Mouse (Mus musculus) gastrocnemius, adult 18-20 months (tissue): ENCODE data around the gene Cby3. TPM values are rescaled to one million over a fixed set of nuclear protein-coding genes. Genes with fewer than 3 reads are reported as not detected.

Experiments
- DNase-seq: peaks from one replicate; pipeline ENCODE4 v3.0.0; 2021; ENCODE audit warnings: low spot score
- microRNA-seq: library from miRNA; unstranded; fragments of <30 nt; microRNA quantifications from one replicate; pipeline ENCODE4 v1.2.0, GENCODE M21; 2021
- total RNA-seq, 2 experiments: library from RNA; stranded (reverse); gene quantifications; 2 replicates each; pipeline ENCODE4 v1.2.3; 2021

Cby3 gene
- total RNA-seq, 2 experiments from 2014 or later: not detected

DNA sequence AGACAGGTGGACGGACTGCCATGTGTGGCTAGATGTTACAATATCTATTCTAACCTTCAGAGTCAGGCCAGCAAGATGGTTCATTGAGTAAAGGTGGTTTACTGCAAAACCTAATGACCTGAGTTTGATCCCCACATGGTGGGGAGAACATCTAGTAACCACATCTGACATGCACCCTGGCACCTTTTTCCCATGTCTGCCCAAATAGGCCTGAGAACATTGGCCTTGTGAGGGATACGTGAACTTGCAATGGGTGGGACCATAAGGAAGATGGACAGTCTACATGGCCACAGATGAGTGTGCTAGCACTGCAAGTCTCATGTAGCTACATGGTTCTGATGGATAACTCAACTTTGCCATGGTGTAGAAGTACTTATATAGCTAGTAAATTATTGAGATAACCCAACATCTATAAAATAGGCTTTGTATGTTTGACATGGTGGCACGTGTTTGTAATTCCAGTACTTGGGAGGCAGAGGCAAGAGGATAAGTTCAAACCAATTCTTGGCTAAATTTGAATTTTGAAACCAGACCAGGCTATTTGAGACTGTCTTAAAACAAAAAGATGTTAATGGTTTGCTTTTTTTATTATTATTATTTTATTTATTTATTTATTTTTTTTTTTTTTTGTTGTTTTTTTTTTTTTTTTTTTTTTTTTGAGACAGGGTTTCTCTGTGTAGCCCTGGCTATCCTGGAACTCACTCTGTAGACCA lies 34.1 kb downstream of the Cby3 start:
- DNase-seq: no peak

DNA sequence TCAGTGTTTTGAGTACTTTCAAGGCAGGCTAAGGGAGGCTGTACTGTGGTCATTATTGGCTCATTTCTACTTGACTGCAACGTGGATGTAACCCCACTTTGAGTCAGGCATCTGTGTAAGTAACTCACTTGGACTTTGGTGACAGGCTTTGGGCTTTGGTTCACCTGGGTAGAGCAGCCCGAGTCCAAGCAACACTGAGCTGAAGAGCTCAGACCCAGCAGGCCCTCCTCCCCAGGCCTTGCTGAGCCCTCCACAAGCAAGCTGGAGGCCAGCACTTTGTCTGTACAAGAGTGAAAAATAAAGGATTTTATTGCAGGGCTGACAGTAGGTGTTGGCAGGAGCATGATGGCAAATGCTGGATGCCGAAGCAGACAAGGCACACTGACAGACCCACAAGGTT lies 34.7 kb downstream of the Cby3 start:
- DNase-seq: no peak

DNA sequence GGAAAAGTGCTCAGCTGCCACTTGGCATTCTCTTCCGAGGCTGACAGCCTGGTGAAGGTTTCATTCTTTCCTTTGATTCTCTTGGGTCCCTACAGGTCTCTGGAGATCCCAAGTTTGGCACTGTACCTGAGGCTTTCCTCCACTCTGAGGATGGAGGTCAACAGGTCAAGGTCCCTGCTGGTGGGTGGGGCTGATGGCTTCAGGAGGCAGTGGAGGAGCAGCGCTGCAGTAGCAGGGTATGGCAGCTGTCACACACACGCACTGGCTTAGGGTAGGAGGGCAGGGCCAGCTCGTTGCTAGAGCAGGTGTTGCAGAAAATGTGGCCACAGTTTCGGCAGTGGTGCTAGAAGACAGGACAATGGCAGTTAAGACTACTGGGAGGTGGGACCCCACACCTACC lies 35.4 kb downstream of the Cby3 start:
- DNase-seq: no peak

DNA sequence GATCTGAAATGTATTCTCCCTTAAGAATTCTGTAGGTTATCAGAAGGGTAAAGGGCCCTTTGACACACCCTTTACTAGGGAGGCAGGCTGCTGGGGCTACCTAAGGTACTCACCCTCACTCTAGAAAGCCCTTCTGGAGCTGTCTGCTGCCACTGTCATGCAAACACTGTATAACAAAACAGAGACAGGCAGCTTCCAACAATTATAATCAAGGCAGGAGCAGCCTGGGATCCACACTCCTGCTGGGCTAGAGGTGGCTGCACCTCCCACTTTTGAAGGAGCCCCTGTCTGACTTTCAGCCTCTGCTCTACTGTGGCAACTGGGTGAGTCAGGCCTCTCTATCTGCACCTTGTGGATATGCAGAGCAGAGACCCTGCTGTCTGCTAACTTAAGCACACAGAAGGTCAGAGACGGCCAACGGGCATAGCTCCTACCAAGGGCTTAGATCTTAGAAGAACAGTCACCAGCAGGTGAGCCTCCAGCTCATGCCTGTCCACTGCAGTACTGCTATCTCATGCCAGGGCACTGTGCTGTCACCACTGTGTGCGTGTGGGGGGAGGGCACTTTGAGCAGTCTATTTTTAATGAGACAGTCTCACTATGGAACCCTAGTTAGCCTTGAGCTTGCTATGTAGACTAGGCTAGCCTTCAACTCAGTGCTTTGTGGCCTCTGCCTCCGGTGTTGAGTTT lies 37.2 kb downstream of the Cby3 start:
- DNase-seq: no peak

DNA sequence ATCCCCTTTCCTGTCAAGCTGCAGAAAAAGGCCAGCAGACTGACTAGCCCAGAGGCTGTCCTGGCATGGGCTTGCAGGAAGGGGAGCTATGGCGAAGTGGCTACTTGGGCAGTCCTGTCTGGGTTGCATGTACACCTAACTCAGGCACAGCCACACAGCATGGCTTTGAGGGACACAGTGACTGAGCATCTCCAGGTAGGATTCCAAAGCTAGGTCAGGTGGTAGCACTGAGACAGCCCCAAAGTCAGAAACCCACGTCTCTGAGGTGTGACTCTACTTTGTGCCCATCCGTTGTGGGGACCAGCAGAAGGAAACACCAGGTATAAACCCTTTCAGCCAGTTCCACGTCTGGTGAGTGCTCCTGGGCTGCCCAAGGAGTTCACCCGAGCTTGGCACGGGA lies 39.0 kb downstream of the Cby3 start:
- no peak for DNase-seq

DNA sequence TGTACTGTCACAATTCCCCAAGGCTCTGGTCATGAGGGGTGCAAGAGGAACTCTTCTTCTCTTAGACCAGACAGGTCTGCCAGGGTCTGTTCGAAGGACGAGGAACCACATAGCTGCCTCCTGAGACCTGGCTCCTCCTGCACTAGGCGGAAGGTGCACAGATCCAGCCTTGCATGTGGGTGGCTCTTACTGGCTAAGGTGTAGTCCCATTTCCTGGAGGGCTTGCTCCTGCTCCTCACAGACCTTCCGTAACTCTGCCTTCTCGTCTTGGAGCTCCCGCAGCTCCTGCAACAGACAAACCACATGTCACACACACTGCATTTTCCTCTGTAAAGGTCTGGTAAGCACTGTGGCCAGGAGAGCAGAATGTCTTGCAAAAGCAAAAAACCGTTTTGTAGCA lies 40.5 kb downstream of the Cby3 start:
- no peak for DNase-seq

DNA sequence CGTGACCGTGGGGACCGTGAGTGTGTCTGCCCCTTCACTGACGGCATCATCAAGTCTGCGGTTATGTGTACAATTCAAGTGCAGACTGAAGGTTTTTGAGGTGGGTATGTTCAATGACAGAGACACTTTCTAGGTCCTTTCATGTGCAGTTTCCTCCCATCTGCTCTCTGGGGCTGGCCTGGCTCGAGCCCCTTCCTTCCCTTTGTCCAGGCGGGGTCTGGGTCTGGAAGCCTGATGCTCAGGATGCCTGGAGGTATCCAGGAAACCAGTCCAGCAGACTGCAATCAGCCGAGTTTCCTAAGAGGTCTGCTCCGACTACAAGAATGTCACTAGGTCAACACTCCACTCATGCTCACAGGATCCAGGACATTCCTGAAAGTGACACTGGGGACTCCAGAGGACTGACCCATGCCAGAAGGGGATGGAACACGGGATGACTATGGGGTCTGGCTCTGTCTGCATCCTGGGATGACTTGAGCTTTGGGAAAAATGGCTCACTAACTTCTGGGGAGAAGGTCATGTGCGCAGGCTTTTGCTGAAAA lies 42.6 kb downstream of the Cby3 start:
- no peak for DNase-seq

DNA sequence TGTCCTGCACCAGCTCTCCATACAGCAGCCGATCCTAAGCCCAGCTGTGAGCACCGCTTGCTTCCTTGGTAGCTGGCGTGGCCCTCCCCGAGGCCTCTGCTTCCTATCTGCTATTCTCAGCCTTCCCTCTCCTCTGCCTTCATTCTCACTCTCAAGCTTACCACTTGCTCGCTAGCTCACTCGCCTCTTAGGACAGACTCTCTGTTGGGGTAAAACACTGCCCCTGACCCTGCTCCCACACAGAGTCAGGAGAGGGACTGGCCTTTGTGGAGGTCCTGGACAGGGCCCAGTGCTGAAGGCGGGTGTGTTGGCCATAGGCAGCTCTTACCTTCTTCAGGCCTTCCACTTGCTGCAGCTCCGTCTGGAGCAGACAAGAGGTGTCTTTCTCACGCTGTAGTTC lies 43.1 kb downstream of the Cby3 start:
- no peak for DNase-seq

DNA sequence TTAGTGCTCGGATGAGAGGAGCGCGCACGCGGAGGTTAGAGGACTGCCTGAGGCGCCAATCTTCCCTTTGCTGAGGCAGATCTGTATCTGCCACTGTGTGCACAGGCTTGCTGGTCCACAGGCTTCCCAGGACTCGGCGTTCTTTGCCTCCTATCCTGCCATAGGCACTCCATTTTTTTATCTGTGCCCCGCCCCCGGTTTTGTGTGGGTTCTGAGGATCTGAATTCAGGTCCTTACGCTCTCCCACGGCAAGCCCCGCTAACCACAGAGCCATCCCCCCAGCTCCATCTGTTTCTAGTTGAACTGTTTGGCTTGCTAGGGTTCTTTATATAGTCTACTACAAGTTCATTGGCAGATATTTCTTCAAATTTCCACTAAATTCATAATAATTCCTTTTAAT lies 44.5 kb downstream of the Cby3 start:
- DNase-seq: no peak

DNA sequence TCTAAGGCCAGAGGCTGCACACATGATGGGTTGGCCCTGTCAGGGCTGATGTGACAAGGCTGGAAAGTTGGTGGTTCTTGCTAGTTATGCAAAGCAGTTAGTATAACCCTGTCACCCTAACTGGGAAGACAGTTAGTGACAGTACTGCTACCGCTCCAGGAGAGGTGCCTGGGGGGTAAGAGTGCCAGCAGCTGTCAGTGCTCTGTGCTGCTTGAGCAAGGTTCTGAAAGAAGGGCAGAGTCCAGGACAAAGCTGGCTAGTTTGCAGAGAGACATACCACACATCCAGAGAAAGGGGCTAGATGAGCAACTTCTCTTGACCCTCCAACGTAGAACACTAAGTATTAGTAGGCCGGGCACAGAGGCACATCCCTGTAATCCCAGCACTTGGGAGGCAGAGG lies 48.2 kb downstream of the Cby3 start:
- no peak for DNase-seq

DNA sequence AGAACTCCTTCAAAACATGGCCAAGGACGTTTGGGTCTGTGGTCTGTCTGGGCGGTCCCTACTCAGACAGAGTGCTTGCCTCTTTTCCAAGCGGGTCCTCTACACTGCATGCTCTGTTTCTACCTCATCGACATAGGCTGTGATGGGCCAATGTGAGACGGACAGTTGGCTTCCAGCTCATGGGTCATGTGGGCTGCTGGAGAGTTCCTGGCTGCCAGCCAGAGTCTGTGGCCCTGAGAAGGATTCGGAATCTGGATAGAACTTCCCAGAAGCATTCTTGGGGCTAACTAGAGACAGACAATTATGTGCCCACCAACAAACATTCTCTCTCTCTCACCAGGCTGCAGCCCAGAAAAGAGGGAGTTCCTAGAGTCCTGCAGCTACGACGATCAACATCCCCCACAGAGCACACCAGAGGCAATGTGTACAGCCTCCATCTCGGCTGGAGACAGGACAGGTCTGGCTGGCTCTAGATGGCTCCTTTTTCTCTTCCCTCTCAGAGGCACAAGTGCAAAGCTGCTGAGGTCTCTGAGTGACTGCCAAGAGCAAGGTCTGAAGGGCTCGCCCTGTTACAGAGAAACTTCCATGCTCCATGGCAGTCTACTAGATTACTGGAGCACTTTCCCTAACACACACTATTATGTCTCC lies 49.2 kb downstream of the Cby3 start:
- peak; percentile 29 for DNase-seq

DNA sequence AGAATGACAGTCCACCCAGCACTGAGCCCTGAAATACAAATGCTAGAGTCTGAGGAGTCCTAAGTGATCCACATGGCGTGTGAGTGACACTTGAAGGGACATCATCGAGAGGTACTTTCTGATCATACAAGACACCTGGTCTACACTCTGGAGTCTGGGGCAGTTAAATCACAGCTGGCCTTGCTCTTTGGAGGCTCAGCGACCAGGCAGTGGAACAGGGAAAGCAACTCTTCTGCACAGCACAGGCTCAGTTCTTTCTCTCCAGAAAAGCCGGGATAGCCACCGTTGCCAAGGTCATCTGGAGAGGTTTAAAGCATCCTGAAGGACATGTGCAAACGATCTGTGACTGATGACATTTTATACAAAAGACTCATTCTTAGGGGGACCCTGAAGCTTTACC lies 53.0 kb downstream of the Cby3 start:
- DNase-seq: no peak

Small RNAs within 50 kb of the gene (microRNA-seq; reads per million reads assigned to microRNA genes)
- gene Mir804: not detected

Other genes with a start within 250 kb of the Cby3 start
- gene Tbc1d9b, start 223.1 kb upstream of the Cby3 start, total RNA-seq: 10 to 100 TPM; 21.3 to 22.8 TPM
- gene Mrnip, start 180.0 kb upstream of the Cby3 start, total RNA-seq: 1 to 10 TPM; 2.4 to 2.7 TPM
- gene Sqstm1, start 143.6 kb upstream of the Cby3 start, total RNA-seq: 100 to 1,000 TPM; 521 to 604 TPM
- gene Mgat4b, start 143.6 kb upstream of the Cby3 start, total RNA-seq: 10 to 100 TPM; 38.3 to 39.1 TPM
- 1 to 10 TPM in 1 of 2 experiments, under 1 TPM in 1; 0.89 to 2.7 TPM for gene Ltc4s, start 115.8 kb upstream of the Cby3 start, total RNA-seq
- 1 to 10 TPM; 4.9 to 7.4 TPM for gene Maml1, start 62.2 kb upstream of the Cby3 start, total RNA-seq
- 100 to 1,000 TPM in 1 of 2 experiments, 10 to 100 TPM in 1; 92.2 to 110 TPM for gene Canx, start 28.8 kb upstream of the Cby3 start, total RNA-seq
- 10 to 100 TPM; 74.6 to 98.6 TPM for gene Hnrnph1, start 22.5 kb downstream of the Cby3 start, total RNA-seq
- 10 to 100 TPM; 23.6 to 25.9 TPM for gene Rufy1, start 76.7 kb downstream of the Cby3 start, total RNA-seq
- gene Adamts2, start 247.6 kb downstream of the Cby3 start, total RNA-seq: 1 to 10 TPM; 4.8 to 5.6 TPM